In genomic region chr2:122712848-122713247, GRCm38 (mm10) we compare ENCODE assay signal across 23 mouse cellular contexts. TPM values are rescaled to one million over a fixed set of nuclear protein-coding genes. Genes with fewer than 3 reads are reported as not detected.
"Had no signal": no experiment of that assay in that cellular context is flagged by ENCODE, and none has a peak within 500 bp of the region (broad histone marks: within the 10 kb centered on the region; RNA-seq: fewer than 3 reads in every experiment).

No protein-coding gene starts in this region.

- ATAC-seq: forebrain, embryonic 13.5 days; forebrain, embryonic 14.5 days; forebrain, embryonic 15.5 days; forebrain, embryonic 16.5 days; forebrain, postnatal 0 days had no signal

- DNase-seq: cerebellum, adult 2 months; cerebellum, adult 8-10 months; cerebellum, adult 9-10 months; cerebellum, adult 9-11 months; cerebellum, postnatal 10 days; cerebellum, postnatal 14 days; cerebellum, postnatal 25 days; cerebellum, postnatal 36 days; embryo, embryonic 11 days; forebrain, postnatal 0 days; gastrocnemius, adult 2 months; gastrocnemius, postnatal 10 days; gastrocnemius, postnatal 14 days; gastrocnemius, postnatal 25 days; gastrocnemius, postnatal 36 days; heart, adult 11 months; heart, adult 18-20 months; heart, adult 2 months had no signal

RNA-seq across cellular contexts. Expression of gene Slc30a4, which starts 10.4 kb away (rescaled TPM):
- polyA plus RNA-seq: erythroblast, embryonic 14.5 days had no signal
